Mouse (Mus musculus): ENCODE data around the gene Plpp6.

The Plpp6 gene

DNA sequence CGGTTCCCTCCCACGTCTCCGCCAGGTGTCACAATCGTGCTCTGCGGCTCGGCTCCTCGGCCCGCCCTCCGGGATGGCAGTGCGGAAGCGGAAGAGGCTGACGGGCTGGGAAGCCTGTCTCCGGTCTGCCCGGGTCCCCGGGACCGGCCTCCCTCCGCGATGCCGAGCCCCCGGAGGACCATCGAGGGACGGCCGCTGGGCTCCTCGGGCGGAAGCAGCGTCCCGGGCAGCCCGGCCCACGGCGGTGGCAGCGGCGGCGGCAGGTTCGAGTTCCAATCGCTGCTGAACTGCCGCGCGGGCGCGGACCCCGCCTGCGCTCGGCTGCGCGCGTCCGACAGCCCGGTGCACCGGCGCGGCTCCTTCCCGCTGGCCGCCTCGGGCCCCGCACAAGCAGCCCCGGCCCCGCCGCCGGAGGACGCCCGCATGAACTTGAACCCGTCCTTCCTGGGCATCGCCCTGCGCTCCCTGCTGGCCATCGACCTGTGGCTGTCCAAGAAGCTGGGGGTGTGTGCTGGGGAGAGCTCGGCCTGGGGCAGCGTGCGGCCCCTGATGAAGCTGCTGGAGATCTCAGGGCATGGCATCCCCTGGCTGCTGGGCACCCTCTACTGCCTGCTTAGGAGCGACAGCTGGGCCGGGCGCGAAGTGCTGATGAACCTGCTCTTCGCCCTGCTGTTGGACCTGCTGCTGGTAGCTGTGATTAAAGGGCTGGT is at the start of gene Plpp6:
TSS of gene Plpp6 (plus strand) at position 112 of the 710 bp plus-strand sequence.
- DNase-seq (ENCODE audit: low spot score) = no peak

GRCm38 (mm10) chr19:28914598-28914997 is 49.2 kb upstream of the Plpp6 start:
- no peak for DNase-seq (ENCODE audit: low spot score)

GRCm38 (mm10) chr19:28915602-28916250 is 48.0 kb upstream of the Plpp6 start:
- no peak for DNase-seq (ENCODE audit: low spot score)

- no peak for DNase-seq (ENCODE audit: low spot score)
These were observed 47.3 kb upstream of the Plpp6 start for GRCm38 (mm10) chr19:28916492-28916891.

DNA sequence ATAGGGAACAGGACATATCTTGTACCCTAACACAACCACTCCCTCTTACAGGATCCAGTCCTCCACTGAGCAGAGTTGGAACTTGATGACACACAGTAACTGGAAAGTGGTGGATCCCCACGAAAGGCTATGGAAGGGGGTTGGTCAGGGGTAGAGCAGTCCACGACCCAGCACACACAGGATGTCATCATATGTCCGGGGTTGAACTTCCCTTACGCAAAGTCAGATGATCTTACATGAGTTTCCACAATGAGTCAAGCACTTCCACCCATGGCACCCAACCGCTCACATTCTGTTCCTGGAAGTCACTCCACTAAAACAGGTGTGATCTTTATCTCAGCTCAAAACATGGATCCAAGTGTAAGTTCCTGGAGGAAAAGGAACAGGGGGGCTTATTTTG is 45.9 kb upstream of the Plpp6 start:
- no peak for DNase-seq (ENCODE audit: low spot score)

DNA sequence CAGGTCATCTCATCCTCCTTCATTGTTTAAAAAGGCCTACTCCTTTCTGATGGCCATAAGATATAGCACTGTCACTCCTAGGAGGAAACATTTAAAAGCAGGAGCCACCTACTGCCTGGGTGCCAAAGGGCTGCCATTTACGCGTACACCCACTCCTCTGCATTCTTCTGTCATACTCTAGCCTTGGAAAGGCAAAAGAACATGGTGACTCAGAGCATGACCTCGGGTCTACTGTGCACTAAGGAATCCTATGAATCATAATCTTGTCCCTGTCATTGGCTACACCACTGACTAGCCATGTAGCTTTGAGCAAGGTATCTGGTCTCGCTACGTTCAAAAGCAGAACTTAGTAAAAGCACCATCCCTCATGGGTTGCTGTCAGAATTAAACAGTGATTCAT is 37.4 kb upstream of the Plpp6 start:
- DNase-seq (ENCODE audit: low spot score) = no peak

DNA sequence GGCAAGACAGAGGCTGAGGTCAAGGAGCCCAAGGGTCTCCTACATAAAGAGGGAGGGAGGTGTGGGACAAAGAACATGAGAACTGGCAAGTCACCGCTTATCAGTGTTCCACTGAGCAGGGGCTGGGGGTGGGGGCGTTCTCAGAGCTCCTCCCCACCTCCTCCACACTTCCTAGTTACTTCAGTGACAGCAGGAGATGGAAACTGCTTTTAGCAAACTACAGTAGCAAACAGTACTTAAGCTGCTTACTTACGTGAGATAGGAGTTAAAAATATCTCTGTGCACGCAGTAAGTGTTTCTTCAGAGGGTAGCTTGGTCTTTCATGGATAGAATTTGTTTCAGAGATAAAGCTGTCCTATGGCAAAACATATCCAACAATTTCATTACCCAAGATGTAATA is 36.4 kb upstream of the Plpp6 start:
- DNase-seq (ENCODE audit: low spot score) = no peak

GRCm38 (mm10) chr19:28929034-28929433 is 34.7 kb upstream of the Plpp6 start:
- DNase-seq (ENCODE audit: low spot score) = no peak

DNA sequence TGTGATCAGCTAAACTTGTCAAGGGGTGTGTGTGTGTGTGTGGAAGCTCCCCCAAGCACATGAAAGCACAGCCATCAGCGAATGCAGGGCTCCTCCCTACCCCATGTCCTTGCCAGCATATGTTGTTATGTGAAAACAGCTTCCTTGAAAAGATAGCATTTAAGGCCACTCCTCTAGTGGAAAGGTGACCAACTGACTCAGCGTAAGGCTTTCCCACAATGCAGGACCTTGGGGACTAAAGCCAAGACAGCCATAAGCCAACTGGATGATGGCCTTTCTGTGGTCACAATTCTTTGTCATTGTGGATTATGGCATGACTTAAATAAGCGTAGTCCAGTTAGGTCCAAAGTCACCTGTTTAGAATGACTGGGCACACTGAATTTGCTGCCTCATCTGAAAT is 28.9 kb upstream of the Plpp6 start:
- no peak for DNase-seq (ENCODE audit: low spot score)

DNA sequence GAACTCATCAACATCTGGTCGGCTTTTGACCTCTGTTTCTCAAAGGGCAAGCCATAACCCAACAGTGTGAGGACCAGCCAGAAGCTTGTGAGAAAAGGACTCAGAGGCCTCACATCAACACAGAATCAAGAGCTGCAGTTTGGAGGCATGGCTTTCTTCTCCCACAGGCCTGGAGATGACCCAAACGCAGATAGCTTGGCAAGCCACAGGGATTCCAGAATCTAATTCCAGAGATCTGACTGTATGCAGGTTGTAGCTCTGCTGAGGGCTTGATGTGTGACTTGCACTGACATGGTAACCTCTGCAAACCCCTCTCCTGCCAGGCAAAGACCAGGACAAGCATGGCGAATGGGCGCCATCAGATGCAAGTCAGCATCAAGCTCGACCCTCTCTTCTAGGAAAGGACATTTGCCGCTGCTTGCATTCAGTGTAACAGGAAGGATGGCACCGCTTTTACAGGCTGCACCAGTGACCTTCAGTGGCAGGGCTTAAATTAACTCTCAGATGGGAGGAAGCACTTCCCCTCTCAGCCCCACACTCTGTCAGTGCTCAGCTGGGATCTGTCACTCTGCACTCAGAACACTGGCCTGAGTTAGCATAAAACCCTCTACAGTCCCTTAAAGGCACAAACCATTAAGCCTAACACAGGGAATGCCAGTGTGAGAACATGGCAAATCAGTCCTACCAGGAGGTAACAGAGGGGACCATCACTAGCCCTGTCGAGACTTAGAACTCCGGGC is 23.4 kb upstream of the Plpp6 start:
- no peak for DNase-seq (ENCODE audit: low spot score)

GRCm38 (mm10) chr19:28941271-28941670 is 22.5 kb upstream of the Plpp6 start:
- DNase-seq (ENCODE audit: low spot score) = no peak

GRCm38 (mm10) chr19:28946782-28947181 is 17.0 kb upstream of the Plpp6 start:
- no peak for DNase-seq (ENCODE audit: low spot score)

DNA sequence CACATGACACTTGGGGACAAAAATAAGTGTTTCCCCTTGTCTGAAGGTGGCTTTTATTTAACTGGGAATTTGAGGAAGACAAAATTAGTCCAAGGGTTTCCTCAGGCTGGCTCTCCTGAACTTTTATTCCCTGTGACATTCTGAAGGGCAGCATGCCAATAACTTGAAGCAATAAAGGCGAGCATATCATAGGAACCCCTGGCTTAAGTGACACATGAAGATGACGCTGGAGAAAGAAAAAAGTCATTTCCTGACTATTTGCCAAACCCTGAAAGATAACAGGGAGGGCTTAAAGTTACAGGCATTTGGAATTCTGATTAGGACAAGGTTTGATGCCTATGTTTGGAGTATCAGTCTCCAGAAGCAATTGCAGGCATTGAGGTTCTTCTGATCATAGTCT is 16.4 kb upstream of the Plpp6 start:
- no peak for DNase-seq (ENCODE audit: low spot score)

DNA sequence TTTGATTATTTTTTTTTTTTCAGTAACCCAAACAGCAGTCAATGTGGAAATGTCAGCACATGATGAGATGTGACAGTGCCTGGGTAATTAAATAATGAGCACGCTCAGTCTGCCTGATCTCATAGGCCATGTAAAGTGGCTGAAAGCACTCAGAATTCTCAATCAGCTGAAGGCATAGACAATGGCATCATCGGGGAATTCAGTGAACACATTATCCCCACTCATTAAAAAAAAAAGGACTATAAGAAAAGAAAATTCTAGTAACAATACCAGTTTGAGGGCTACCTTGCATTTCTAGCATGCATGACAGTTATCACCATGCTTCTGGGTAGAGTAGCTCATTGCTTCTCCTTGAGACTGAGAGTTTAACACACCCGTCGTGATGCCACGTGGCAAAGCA is 12.5 kb upstream of the Plpp6 start:
- no peak for DNase-seq (ENCODE audit: low spot score)

GRCm38 (mm10) chr19:28963113-28963512 is 640 bp upstream of the Plpp6 start:
- DNase-seq (ENCODE audit: low spot score) = no peak

- no peak for DNase-seq (ENCODE audit: low spot score)
These were observed 276 bp upstream of the Plpp6 start for GRCm38 (mm10) chr19:28963513-28963841.

DNA sequence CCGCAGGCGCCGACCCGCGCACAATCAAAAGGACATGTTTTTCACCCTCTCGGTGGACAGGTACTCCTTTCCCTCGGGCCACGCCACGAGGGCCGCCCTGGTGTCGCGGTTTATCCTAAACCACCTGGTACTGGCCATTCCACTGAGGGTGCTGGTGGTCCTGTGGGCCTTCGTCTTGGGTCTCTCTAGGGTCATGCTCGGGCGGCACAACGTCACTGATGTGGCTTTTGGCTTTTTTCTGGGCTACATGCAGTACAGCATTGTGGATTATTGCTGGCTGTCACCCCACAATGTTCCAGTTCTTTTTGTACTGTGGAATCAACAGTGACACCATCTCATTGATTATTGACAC is 775 bp downstream of the Plpp6 start:
- no peak for DNase-seq (ENCODE audit: low spot score)

GRCm38 (mm10) chr19:28967652-28968051 is 3.9 kb downstream of the Plpp6 start, which contains the start of gene 4430402I18Rik:
Gene 4430402I18Rik, minus strand, starts transcription at chr19:28967800.
- DNase-seq (ENCODE audit: low spot score) = no peak

- DNase-seq (ENCODE audit: low spot score) = no peak
These were observed 4.4 kb downstream of the Plpp6 start for GRCm38 (mm10) chr19:28968178-28968577.

DNA sequence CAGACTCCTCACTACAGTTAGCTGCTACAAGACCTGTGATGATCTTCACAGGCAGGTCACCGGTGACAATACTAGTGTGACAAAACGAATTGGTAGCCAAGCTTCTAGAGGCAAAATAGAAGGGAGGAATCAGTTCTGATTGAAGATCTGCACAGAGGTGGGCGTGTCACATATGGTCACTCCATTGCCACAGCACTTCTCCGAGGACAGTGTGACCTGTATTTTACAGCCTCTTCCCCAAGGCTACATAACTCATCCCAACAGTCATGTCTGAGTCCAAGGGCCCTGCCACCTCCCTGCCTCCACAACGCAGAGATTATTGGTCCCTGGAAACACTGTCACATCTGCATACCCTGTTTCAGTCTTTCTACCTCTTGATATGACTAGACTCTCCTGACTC is 5.5 kb downstream of the Plpp6 start:
- no peak for DNase-seq (ENCODE audit: low spot score)

- DNase-seq (ENCODE audit: low spot score) = no peak
These were observed 6.5 kb downstream of the Plpp6 start for GRCm38 (mm10) chr19:28970251-28970650.

GRCm38 (mm10) chr19:28974862-28975611 is 11.3 kb downstream of the Plpp6 start:
- peak; percentile 64 for DNase-seq (ENCODE audit: low spot score)

- DNase-seq (ENCODE audit: low spot score) = no peak
These were observed 18.9 kb downstream of the Plpp6 start for GRCm38 (mm10) chr19:28982617-28983016.
